Comparison of ENCODE assay signal across 8 mouse cellular contexts in the genomic region with DNA sequence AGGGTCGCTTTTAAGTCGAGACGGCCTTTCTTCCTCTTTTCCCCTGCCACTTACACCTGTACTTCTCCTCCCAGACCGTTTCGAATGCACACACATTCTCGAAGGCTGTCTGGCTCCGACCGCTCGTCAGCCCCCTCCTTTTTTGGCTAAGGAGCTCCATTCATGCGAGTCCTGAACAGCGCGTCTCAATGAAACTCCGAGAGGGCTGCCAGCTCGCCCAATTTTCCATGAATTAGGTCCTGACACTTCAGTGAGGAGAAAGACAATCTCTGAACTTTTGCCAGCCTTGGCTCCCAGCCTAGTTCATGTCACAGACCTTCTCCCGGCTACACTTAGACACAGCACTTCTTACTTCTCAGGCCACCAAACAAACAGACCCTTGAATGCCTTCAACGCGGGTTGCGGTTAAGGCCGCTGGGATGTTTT.
DNase-seq lines count a peak whose midpoint lies in the region; ATAC-seq lines count a peak whose summit lies in the region.

No protein-coding gene starts in this region.

- H3K36me3 ChIP-seq in hindbrain, embryonic 15.5 days, result no peaks in the 10 kb centered on the region

- H3K4me2 ChIP-seq in hindbrain, embryonic 15.5 days, result peak overlapping the region; percentile 29

- H3K9ac ChIP-seq in hindbrain, embryonic 15.5 days, result no peak overlapping the region

- H3K4me1 ChIP-seq in hindbrain, embryonic 15.5 days (replicated peaks), result peaks cover 23% of the 10 kb centered on the region

- H3K4me3 ChIP-seq in hindbrain, embryonic 15.5 days, result no peak overlapping the region

- peak; percentile 87 for DNase-seq in adrenal gland, postnatal 14 days
- peak; percentile 86 to 93 for DNase-seq in cerebellum, postnatal 4 days (ENCODE audit: low spot score in 2 of 2)
- peak; percentile 64 for DNase-seq in gastrocnemius, postnatal 10 days
- peak; percentile 80 to 92 for DNase-seq in layer of hippocampus, postnatal 14 days (ENCODE audit: low spot score in 2 of 2)
- peak; percentile 71 to 79 for DNase-seq in right cerebral cortex, postnatal 36 days (ENCODE audit: low spot score in 2 of 2)
- DNase-seq in thymus, postnatal 36 days, result no peak

- no peaks in the 10 kb centered on the region for H3K9me3 ChIP-seq in hindbrain, embryonic 15.5 days

- ATAC-seq in hindbrain, embryonic 15.5 days (ENCODE audit: low FRiP score, low read depth), result peak; percentile 95
- peak; percentile 79 for ATAC-seq in megakaryocyte, adult 5-6 weeks (ENCODE audit: poor library complexity, severe bottlenecking)

- no peaks in the 10 kb centered on the region for H3K27me3 ChIP-seq in hindbrain, embryonic 15.5 days

- WGBS in hindbrain, embryonic 15.5 days, result 17% methylated on average over 19 of the region's 19 CpGs

- 0 out of 2 replicates have a peak overlapping the region, but pooled peaks have one; percentile 23 for H3K27ac ChIP-seq in hindbrain, embryonic 15.5 days (replicated peaks)

Comparison
In these comparisons a context has a peak if more than half of its experiments do, and no peak if none do; other contexts are left out.
1. DNase-seq: peak in adrenal gland, postnatal 14 days (single experiment), cerebellum, postnatal 4 days (2 of 2), gastrocnemius, postnatal 10 days (single experiment), layer of hippocampus, postnatal 14 days (2 of 2) and right cerebral cortex, postnatal 36 days (2 of 2); none in thymus, postnatal 36 days (0 of 2).